Mouse (Mus musculus): ENCODE measurements around the gene Eif3b.

The Eif3b gene

DNA sequence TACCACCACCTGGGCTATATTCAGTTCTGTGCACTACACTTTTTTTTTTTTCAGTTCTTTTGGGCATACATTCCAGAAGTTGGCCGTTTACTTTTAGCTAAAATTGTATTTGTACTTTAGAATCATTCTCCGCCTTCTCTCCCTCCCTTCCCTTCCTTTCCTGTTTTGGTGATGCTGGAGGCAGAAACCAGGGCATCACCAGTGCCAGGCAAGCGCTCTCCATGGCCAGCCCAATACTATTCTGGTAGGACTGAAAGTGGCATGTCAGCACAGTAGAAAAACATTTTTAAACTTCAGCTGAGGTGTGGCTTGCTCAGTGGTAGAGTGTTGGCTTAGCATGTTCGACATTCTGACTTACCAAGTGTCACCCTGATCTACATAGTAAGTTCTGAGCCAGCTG lies 62.3 kb downstream of the Eif3b start:
- no peak for DNase-seq (ENCODE audit: low spot score in 2 of 2)

DNA sequence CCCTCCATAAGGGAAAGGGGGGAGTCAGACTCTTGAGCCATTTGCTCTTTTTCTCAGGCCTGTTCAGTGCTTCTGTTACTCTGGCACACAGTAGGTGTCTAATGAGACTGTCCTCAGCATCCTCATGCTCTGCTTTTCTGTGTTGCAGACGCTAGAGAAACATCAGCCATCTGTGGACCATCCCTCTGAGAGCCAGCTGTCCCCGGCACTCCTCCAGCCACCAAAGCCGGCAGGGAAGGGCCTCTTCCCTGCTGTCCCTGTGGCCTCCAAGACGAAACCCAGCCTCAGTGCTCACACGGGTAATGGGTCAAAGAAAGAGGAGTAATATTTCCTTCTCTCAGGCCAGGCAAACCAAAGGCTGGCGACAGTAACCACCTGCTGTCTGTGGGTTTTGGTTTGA lies 72.0 kb downstream of the Eif3b start:
- no peak for DNase-seq (ENCODE audit: low spot score in 2 of 2)

DNA sequence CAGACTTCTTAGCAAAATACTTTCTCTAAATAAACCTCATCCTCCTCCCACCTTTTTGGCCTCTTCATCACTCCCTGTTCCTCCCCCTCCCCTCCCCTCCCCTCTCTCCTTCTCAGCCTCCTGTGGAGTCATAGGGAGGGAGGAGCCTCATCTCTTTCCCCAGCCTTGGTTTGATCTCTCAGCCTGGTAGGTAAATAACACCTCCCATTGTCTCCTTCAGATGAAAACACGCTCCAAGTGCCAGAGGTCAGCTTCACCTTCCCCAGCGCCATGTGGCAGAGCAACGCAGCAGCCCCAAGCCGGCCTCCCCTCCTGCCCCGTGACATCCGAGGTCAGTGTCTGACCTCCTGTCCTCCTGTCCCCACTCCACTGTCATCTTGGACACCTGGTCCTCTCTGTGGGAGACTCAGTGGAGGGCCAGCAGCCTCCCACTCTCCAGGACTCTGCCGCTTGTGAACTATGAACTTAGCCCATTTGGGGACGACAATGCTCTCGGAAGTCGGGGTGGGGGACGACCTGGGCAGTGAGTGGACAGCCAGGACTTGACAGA lies 73.6 kb downstream of the Eif3b start:
- no peak for DNase-seq (ENCODE audit: low spot score in 2 of 2)

Measured in frontal cortex, postnatal 10 days (tissue).